Mouse (Mus musculus): ENCODE measurements around the gene Snx3. TPM values are rescaled to one million over a fixed set of nuclear protein-coding genes. Genes with fewer than 3 reads are reported as not detected.
A peak's percentile ranks its signal among the peaks of the same experiment; 100 is the strongest.

Snx3 gene
- polyA plus RNA-seq, 1 experiment: 363 TPM

DNA sequence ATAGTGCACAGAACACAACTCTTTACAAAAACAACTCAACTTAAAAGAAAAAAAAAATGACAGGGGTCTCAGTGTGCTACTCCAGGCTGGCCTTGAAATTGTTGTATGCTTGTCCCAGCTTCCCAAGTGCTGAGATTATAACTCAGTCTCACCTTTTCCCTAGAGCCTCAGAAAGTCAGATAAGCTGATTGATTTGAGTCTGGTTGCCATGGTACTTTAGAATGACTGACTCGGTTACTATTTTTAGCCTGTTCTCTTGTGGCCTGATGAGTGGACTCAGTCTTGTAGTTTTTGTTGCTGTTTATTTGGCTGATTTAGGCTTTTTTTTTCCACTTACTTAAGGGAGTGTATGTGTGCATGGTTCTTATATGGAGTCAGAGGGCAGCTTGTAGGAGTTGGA lies 10.7 kb upstream of the Snx3 start:
- no peak overlapping the region for H3K27ac ChIP-seq (ENCODE audit: control insufficient read depth, insufficient read depth, low read depth, low read length)
- no peaks in the 10 kb centered on the region for H3K36me3 ChIP-seq (ENCODE audit: control insufficient read depth, insufficient read depth, low read length)
- H3K4me3 ChIP-seq (ENCODE audit: control insufficient read depth, low read depth, low read length): no peak overlapping the region
- H3K4me1 ChIP-seq (ENCODE audit: control insufficient read depth, insufficient read depth, low read length): peaks cover under 1% of the 10 kb centered on the region; the same call in 1 of the 2 replicates
- no peaks in the 10 kb centered on the region for H3K27me3 ChIP-seq (ENCODE audit: control insufficient read depth, insufficient read depth, low read length)
- TF ChIP-seq CTCF (IDR thresholded peaks at IDR 0.05; ENCODE audit: control insufficient read depth, insufficient read depth, insufficient replicate concordance, low read depth, low read length): no peak
- TF ChIP-seq POLR2A (IDR thresholded peaks at IDR 0.05; ENCODE audit: control insufficient read depth, low read depth, low read length): no peak

DNA sequence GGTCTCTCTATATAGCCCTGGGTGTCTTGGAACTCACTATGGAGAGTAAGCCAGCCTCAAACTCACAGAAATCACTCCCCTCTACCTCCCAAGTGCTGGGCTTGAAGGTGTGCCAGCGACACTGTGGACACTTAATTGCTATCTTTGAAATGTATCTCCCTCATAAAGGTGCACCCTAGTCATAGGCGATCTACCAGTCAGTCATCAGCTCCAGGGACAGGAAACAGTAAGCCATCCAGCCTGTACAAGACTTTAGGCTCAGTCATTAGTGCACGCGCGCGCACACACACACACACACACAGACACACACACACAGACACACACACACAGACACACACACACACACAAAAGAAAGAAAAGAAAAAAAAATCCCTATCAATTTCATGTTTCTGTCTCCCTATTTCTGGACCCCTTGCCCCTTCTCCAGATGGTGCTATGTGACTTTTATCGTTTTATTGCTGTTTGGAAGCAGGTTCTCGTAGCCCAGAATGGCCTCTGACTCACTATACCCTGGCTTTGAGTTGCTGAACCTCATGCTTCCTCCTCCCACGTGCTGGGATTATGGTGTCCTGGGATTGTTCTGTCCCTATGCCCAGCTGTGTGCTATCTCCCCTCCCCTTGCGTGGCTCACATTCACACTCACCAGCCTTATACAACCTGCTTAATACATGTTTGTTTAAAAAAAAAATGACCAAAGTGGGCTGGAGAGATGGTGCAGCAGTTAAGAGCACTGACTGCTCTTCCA lies 9.6 kb upstream of the Snx3 start:
- Histone ChIP-seq H3K4me1 (ENCODE audit: control insufficient read depth, insufficient read depth, low read length) (no peaks in the 10 kb centered on the region), H3K27ac (ENCODE audit: control insufficient read depth, insufficient read depth, low read depth, low read length) (no peak overlapping the region), H3K36me3 (ENCODE audit: control insufficient read depth, insufficient read depth, low read length) (no peaks in the 10 kb centered on the region), H3K4me3 (ENCODE audit: control insufficient read depth, low read depth, low read length) (no peak overlapping the region), H3K27me3 (ENCODE audit: control insufficient read depth, insufficient read depth, low read length) (no peaks in the 10 kb centered on the region)
- TF ChIP-seq CTCF (IDR thresholded peaks at IDR 0.05; ENCODE audit: control insufficient read depth, insufficient read depth, insufficient replicate concordance, low read depth, low read length) (no peak), POLR2A (IDR thresholded peaks at IDR 0.05; ENCODE audit: control insufficient read depth, low read depth, low read length) (no peak)

DNA sequence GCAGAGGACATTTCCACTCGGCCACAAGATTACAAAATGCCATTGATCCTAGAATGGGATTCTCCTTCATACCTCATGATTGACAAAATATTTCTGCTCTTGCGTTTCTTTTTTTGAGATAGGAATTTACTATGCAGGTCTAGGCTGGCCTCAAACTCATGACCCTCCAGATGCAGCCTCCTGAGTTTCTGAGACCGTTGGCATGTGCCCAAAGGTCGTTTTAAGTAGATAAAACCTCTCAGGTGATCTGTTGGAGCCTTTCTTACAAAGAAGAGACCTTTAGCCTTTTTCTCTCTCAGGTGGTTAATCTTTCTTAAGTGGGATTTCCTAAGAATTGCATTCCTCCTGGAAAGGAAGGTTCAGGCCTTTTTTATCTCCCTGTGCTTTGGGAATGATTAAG lies 8.8 kb upstream of the Snx3 start:
- H3K27ac ChIP-seq (ENCODE audit: control insufficient read depth, insufficient read depth, low read depth, low read length): no peak overlapping the region
- no peaks in the 10 kb centered on the region for H3K4me1 ChIP-seq (ENCODE audit: control insufficient read depth, insufficient read depth, low read length)
- no peaks in the 10 kb centered on the region for H3K36me3 ChIP-seq (ENCODE audit: control insufficient read depth, insufficient read depth, low read length)
- H3K27me3 ChIP-seq (ENCODE audit: control insufficient read depth, insufficient read depth, low read length): no peaks in the 10 kb centered on the region
- H3K4me3 ChIP-seq (ENCODE audit: control insufficient read depth, low read depth, low read length): no peak overlapping the region
- no peak for TF ChIP-seq CTCF (IDR thresholded peaks at IDR 0.05; ENCODE audit: control insufficient read depth, insufficient read depth, insufficient replicate concordance, low read depth, low read length)

DNA sequence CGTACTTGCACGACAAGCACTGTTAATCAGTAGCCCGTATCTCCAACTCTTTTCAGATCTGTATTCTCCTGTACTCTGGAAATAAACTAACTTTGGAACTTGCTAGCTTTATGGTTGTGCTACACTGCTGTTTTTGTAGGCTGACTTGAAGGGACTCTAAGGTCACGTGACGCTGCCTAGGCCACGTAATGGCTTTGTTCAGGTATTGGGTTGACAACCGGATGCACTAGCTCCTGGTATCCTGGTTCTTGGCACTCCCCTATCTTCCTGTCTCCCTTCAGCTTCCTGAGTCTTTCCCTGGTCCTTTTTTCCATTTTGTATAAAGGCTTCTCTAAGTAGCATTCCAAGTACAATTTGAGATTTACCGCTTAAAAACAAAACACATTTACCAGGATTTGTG lies 1.2 kb upstream of the Snx3 start:
- Histone ChIP-seq H3K27me3 (ENCODE audit: control insufficient read depth, insufficient read depth, low read length) (no peaks in the 10 kb centered on the region), H3K27ac (ENCODE audit: control insufficient read depth, insufficient read depth, low read depth, low read length) (peak overlapping the region; percentile 90), H3K4me1 (ENCODE audit: control insufficient read depth, insufficient read depth, low read length) (peaks cover 8% of the 10 kb centered on the region), H3K36me3 (ENCODE audit: control insufficient read depth, insufficient read depth, low read length) (no peaks in the 10 kb centered on the region), H3K4me3 (ENCODE audit: control insufficient read depth, low read depth, low read length) (no peak overlapping the region; the same call in 1 of the 2 replicates)
- TF ChIP-seq POLR2A (IDR thresholded peaks at IDR 0.05; ENCODE audit: control insufficient read depth, low read depth, low read length) (no peak), CTCF (IDR thresholded peaks at IDR 0.05; ENCODE audit: control insufficient read depth, insufficient read depth, insufficient replicate concordance, low read depth, low read length) (no peak)

DNA sequence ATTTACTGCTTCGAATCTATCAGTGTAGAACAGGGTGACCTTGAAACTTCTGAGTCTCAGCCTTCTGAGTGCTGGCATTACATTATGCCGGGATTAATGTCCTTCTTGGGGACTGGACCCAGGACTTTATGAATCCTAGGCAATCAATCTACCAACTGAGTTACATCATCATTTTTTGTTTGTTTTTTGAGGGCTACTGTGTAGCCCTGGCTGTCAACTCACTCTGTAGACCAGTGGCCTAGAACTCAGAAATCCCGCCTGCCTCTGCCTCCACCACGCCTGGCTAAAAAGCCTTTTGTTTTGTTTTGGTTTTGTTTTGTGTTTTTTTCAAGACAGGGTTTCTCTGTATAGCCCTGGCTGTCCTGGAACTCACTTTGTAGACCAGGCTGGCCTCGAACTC lies 669 bp upstream of the Snx3 start:
- peak overlapping the region; percentile 92 for H3K4me3 ChIP-seq (ENCODE audit: control insufficient read depth, low read depth, low read length)
- H3K27ac ChIP-seq (ENCODE audit: control insufficient read depth, insufficient read depth, low read depth, low read length): peak overlapping the region; percentile 90
- TF ChIP-seq POLR2A (IDR thresholded peaks at IDR 0.05; ENCODE audit: control insufficient read depth, low read depth, low read length): no peak
- no peak for TF ChIP-seq CTCF (IDR thresholded peaks at IDR 0.05; ENCODE audit: control insufficient read depth, insufficient read depth, insufficient replicate concordance, low read depth, low read length)
- H3K27me3 ChIP-seq (ENCODE audit: control insufficient read depth, insufficient read depth, low read length): no peaks in the 10 kb centered on the region
- H3K4me1 ChIP-seq (ENCODE audit: control insufficient read depth, insufficient read depth, low read length): peaks cover 8% of the 10 kb centered on the region
- H3K36me3 ChIP-seq (ENCODE audit: control insufficient read depth, insufficient read depth, low read length): no peaks in the 10 kb centered on the region

DNA sequence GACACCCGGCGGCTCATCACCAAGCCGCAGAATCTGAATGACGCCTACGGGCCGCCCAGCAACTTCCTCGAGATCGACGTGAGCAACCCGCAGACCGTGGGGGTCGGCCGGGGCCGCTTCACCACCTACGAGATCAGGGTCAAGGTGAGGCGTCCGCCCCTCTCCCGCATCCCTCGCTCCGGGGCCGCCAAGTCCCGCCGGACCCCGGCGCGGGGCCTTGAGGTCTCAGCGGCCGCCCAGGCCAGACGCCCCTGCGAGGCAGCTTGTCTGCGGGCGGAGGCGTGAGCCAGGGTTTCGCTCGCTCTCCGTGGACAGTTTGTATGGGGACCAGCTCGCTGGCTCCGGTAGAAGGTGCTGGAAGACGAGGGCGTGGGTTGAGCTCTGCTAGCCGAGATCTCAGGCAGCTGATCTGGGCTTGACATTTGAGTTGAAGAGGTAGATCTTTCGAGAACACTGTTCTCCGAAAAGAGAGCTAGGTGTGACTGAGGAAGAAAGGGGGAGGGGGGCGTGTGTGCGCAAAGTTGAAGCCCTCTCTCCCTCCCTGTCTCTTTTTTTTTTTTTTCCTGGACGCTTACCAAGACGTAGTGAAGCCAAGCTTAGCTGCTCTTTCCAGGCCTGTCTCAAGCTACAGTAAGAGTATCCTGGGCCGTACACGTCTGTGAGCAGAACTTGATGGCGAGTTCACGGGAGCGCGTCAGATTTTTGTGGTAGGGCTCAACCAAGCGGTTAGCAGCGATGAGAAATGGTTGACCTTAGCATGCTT lies 700 bp downstream of the Snx3 start:
- TF ChIP-seq POLR2A (IDR thresholded peaks at IDR 0.05; ENCODE audit: control insufficient read depth, low read depth, low read length) (no peak; the same call in 1 of the 2 replicates), CTCF (IDR thresholded peaks at IDR 0.05; ENCODE audit: control insufficient read depth, insufficient read depth, insufficient replicate concordance, low read depth, low read length) (no peak)
- Histone ChIP-seq H3K27me3 (ENCODE audit: control insufficient read depth, insufficient read depth, low read length) (no peaks in the 10 kb centered on the region), H3K36me3 (ENCODE audit: control insufficient read depth, insufficient read depth, low read length) (no peaks in the 10 kb centered on the region), H3K27ac (ENCODE audit: control insufficient read depth, insufficient read depth, low read depth, low read length) (peak overlapping the region; percentile 90), H3K4me3 (ENCODE audit: control insufficient read depth, low read depth, low read length) (peak overlapping the region; percentile 92), H3K4me1 (ENCODE audit: control insufficient read depth, insufficient read depth, low read length) (peaks cover 8% of the 10 kb centered on the region)

DNA sequence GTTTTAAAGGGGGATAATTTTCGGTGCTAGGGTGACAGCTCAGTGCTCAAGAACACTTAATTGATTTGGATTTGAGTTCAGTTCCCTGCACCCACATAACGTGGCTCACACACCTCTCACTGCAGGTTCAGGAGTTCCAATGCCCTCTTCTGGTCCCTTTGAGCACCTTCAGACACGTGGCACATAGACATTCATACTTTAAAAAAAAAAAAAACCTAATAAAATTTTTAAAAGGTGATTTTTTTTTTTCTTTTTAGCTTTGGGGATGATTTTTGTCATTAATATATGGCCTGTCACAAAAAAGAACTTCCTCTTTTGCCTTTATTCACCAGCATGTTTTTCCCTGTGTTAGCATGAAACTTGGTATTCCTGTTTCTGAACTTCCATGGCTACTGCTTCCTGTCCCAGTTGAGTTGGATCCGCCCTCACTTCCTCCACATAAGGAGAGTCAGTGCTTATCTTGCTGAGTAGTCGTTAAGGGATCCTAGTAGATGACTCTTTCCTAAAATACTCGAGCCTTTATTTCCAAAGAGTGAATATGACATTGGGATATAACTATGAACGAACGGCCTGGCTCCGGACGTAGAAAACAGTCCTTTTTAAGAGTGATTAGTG lies 2.4 kb downstream of the Snx3 start:
- Histone ChIP-seq H3K4me3 (ENCODE audit: control insufficient read depth, low read depth, low read length) (peak overlapping the region; percentile 49; the same call in 1 of the 2 replicates), H3K27me3 (ENCODE audit: control insufficient read depth, insufficient read depth, low read length) (no peaks in the 10 kb centered on the region), H3K4me1 (ENCODE audit: control insufficient read depth, insufficient read depth, low read length) (peaks cover 8% of the 10 kb centered on the region), H3K36me3 (ENCODE audit: control insufficient read depth, insufficient read depth, low read length) (no peaks in the 10 kb centered on the region; the same call in 1 of the 2 replicates), H3K27ac (ENCODE audit: control insufficient read depth, insufficient read depth, low read depth, low read length) (no peak overlapping the region)
- TF ChIP-seq POLR2A (IDR thresholded peaks at IDR 0.05; ENCODE audit: control insufficient read depth, low read depth, low read length): no peak
- no peak for TF ChIP-seq CTCF (IDR thresholded peaks at IDR 0.05; ENCODE audit: control insufficient read depth, insufficient read depth, insufficient replicate concordance, low read depth, low read length)

Data from testis, adult 2 months (tissue).